ENCODE assay signal across 24 mouse cellular contexts in genomic region chr2:112432523-112432922, GRCm38 (mm10). TPM values are rescaled to one million over a fixed set of nuclear protein-coding genes. Genes with fewer than 3 reads are reported as not detected.
"Had no signal": no experiment of that assay in that cellular context is flagged by ENCODE, and none has a peak within 500 bp of the region (broad histone marks: within the 10 kb centered on the region; RNA-seq: fewer than 3 reads in every experiment).

No protein-coding gene starts in this region.

- H3K9me3 ChIP-seq: lung, embryonic 15.5 days; megakaryocyte, embryonic 14.5 days; midbrain, embryonic 13.5 days; midbrain, embryonic 15.5 days; neural tube, embryonic 12.5 days had no signal

- DNase-seq: lung, adult 2 months; lung, postnatal 14 days; right cerebral cortex, postnatal 25 days; right cerebral cortex, postnatal 4 days; spleen, adult 18-20 months; thymus, adult 2 months; thymus, postnatal 25 days; thymus, postnatal 4 days had no signal

- H3K4me3 ChIP-seq: lung, embryonic 15.5 days; megakaryocyte, embryonic 14.5 days; midbrain, embryonic 13.5 days; midbrain, embryonic 15.5 days; neural tube, embryonic 12.5 days had no signal

- H3K27ac ChIP-seq: lung, embryonic 15.5 days; midbrain, embryonic 13.5 days; midbrain, embryonic 15.5 days; neural tube, embryonic 12.5 days had no signal

- H3K4me1 ChIP-seq: lung, embryonic 15.5 days; midbrain, embryonic 13.5 days; midbrain, embryonic 15.5 days; neural tube, embryonic 12.5 days had no signal

- H3K27me3 ChIP-seq: lung, embryonic 15.5 days; midbrain, embryonic 13.5 days; midbrain, embryonic 15.5 days; neural tube, embryonic 12.5 days had no signal

- H3K36me3 ChIP-seq: lung, embryonic 15.5 days; midbrain, embryonic 13.5 days; midbrain, embryonic 15.5 days; neural tube, embryonic 12.5 days had no signal

- H3K9ac ChIP-seq: lung, embryonic 15.5 days; midbrain, embryonic 13.5 days; midbrain, embryonic 15.5 days; neural tube, embryonic 12.5 days had no signal

RNA-seq across cellular contexts. Expression of gene Chrm5, which starts 48.0 kb away (rescaled TPM):
- total RNA-seq: megakaryocyte progenitor cell, adult 5-6 weeks; monocyte, adult 5-6 weeks; neutrophil, adult 5-6 weeks had no signal
- polyA plus RNA-seq: liver, embryonic 16.5 days; lung, adult 2 months; lung, embryonic 15.5 days; lung, postnatal 0 days; macrophage; midbrain, embryonic 11.5 days; small intestine, adult 2 months; stomach, embryonic 14.5 days; testis, adult 2 months; thymus, adult 2 months; urinary bladder, adult 2 months had no signal
